Mouse (Mus musculus) E14TG2a.4 (cell line): ENCODE measurements around the gene Mettl26.

Experiments
- H3K27me3 ChIP-seq: 2 replicates; pipeline ENCODE4 v1.6.1; 2014; ENCODE audit warnings: low read length, control low read depth; ENCODE audit not compliant: insufficient read depth
- H3K36me3 ChIP-seq: 2 replicates; pipeline ENCODE4 v1.6.1; 2014; ENCODE audit warnings: low read length, control low read depth; ENCODE audit not compliant: insufficient read depth
- H3K4me1 ChIP-seq: replicated peaks from 2 replicates; pipeline ENCODE4 v1.6.1; 2014; ENCODE audit warnings: low read depth, low read length, control low read depth
- H3K4me3 ChIP-seq: replicated peaks from 2 replicates; pipeline ENCODE4 v1.5.1; 2014; ENCODE audit warnings: mild to moderate bottlenecking, low read length
- H3K9me3 ChIP-seq: 2 replicates; pipeline ENCODE4 v1.6.1; 2014; ENCODE audit warnings: low read length, control low read depth
- CTCF ChIP-seq: conservative IDR thresholded peaks from 2 replicates; pipeline ENCODE4 v1.5.1; 2014; ENCODE audit warnings: low read length
- NANOG ChIP-seq: IDR thresholded peaks from 2 replicates; pipeline ENCODE4 v1.6.1; 2014; ENCODE audit warnings: borderline replicate concordance, low read length, mixed read lengths
- POU5F1 ChIP-seq: IDR thresholded peaks from 2 replicates; pipeline ENCODE4 v1.6.1; 2014; ENCODE audit warnings: low read length, borderline replicate concordance

Gene Mettl26

GRCm38 (mm10) chr17:25842509-25842908, 32.4 kb upstream of the Mettl26 start:
- peaks cover 86% of the 10 kb centered on the region for H3K36me3 ChIP-seq
- no peak overlapping the region for H3K4me3 ChIP-seq
- peaks cover 43% of the 10 kb centered on the region for H3K4me1 ChIP-seq
- no peaks in the 10 kb centered on the region for H3K9me3 ChIP-seq
- H3K27me3 ChIP-seq: no peaks in the 10 kb centered on the region
- TF ChIP-seq POU5F1: no peak
- TF ChIP-seq CTCF: no peak
- TF ChIP-seq NANOG: no peak

- Histone ChIP-seq H3K4me1 (peaks cover 37% of the 10 kb centered on the region), H3K36me3 (peaks cover 86% of the 10 kb centered on the region), H3K27me3 (no peaks in the 10 kb centered on the region), H3K9me3 (no peaks in the 10 kb centered on the region), H3K4me3 (no peak overlapping the region; the same call in 1 of the 2 replicates)
- TF ChIP-seq NANOG (no peak), CTCF (no peak), POU5F1 (no peak)
Measured at GRCm38 (mm10) chr17:25843122-25843521, 31.8 kb upstream of the Mettl26 start.

- TF ChIP-seq POU5F1 (no peak), NANOG (no peak), CTCF (no peak)
- no peaks in the 10 kb centered on the region for H3K27me3 ChIP-seq
- peaks cover 37% of the 10 kb centered on the region for H3K4me1 ChIP-seq
- H3K4me3 ChIP-seq: peak overlapping the region; percentile 90
- no peaks in the 10 kb centered on the region for H3K9me3 ChIP-seq
- peaks cover 86% of the 10 kb centered on the region for H3K36me3 ChIP-seq
Measured at GRCm38 (mm10) chr17:25843636-25844395, 31.1 kb upstream of the Mettl26 start.

GRCm38 (mm10) chr17:25844396-25844901, 30.4 kb upstream of the Mettl26 start, which contains the start of gene Rhot2:
Rhot2 (minus strand) TSS chr17:25844851.
- Histone ChIP-seq H3K27me3 (no peaks in the 10 kb centered on the region), H3K9me3 (no peaks in the 10 kb centered on the region), H3K4me3 (peak within 1 kb of the TSS; percentile 90), H3K36me3 (peaks cover 86% of the 10 kb centered on the region), H3K4me1 (peaks cover 35% of the 10 kb centered on the region)
- no peak; the same call in 1 of the 2 replicates for TF ChIP-seq CTCF

- no peak for TF ChIP-seq POU5F1
- TF ChIP-seq NANOG: no peak
- no peak for TF ChIP-seq CTCF
Measured at GRCm38 (mm10) chr17:25860229-25860628, 14.6 kb upstream of the Mettl26 start.

GRCm38 (mm10) chr17:25860832-25861703, 13.8 kb upstream of the Mettl26 start, which contains the start of gene Wdr90:
Wdr90 (minus strand) TSS chr17:25861501.
- Histone ChIP-seq H3K4me1 (peaks cover 37% of the 10 kb centered on the region), H3K36me3 (peaks cover 33% of the 10 kb centered on the region), H3K4me3 (peak within 1 kb of the TSS; percentile 88), H3K27me3 (no peaks in the 10 kb centered on the region; the same call in 1 of the 2 replicates), H3K9me3 (no peaks in the 10 kb centered on the region)
- TF ChIP-seq CTCF: no peak
- no peak for TF ChIP-seq POU5F1
- no peak for TF ChIP-seq NANOG

More at GRCm38 (mm10) chr17:25860229-25860628, 14.6 kb upstream of the Mettl26 start:
- H3K4me1 ChIP-seq: peaks cover 37% of the 10 kb centered on the region
- peaks cover 35% of the 10 kb centered on the region for H3K36me3 ChIP-seq
- H3K27me3 ChIP-seq: no peaks in the 10 kb centered on the region; the same call in 1 of the 2 replicates
- 0 out of 2 replicates have a peak overlapping the region, but pooled peaks have one; percentile 88 for H3K4me3 ChIP-seq
- no peaks in the 10 kb centered on the region for H3K9me3 ChIP-seq

GRCm38 (mm10) chr17:25861704-25862612, 12.9 kb upstream of the Mettl26 start:
- Histone ChIP-seq H3K9me3 (no peaks in the 10 kb centered on the region), H3K27me3 (no peaks in the 10 kb centered on the region; the same call in 1 of the 2 replicates), H3K36me3 (peaks cover 31% of the 10 kb centered on the region), H3K4me1 (peaks cover 42% of the 10 kb centered on the region), H3K4me3 (peak overlapping the region; percentile 88)
- TF ChIP-seq CTCF: no peak
- no peak for TF ChIP-seq POU5F1
- TF ChIP-seq NANOG: no peak
